Mouse (Mus musculus) myocyte (in vitro differentiated cells): ENCODE data around the gene Tfdp1.

Experiments
- CEBPB ChIP-seq: IDR thresholded peaks from 2 replicates; pipeline ENCODE4 v1.6.1; 2011; ENCODE audit warnings: mild to moderate bottlenecking, moderate library complexity; ENCODE audit not compliant: poor library complexity, insufficient read depth, severe bottlenecking
- E2F4 ChIP-seq: IDR thresholded peaks from one replicate; pipeline ENCODE4 v1.6.1; 2011; ENCODE audit warnings: mild to moderate bottlenecking, control low read depth, moderate library complexity; ENCODE audit not compliant: insufficient read depth
- MYOD1 ChIP-seq, 3 experiments: IDR thresholded peaks; one replicate each; pipeline ENCODE4 v1.6.1; 2011; ENCODE audit warnings: control low read depth in 2 of 3, low read depth in 2 of 3, mild to moderate bottlenecking in 2 of 3, moderate library complexity in 1 of 3; ENCODE audit not compliant: insufficient read length in 2 of 3, control insufficient read depth in 1 of 3
- MYOG ChIP-seq, 3 experiments: IDR thresholded peaks; one replicate each; pipeline ENCODE4 v1.6.1; 2011; ENCODE audit warnings: control low read depth in 2 of 3, low read depth in 2 of 3, mild to moderate bottlenecking in 2 of 3; ENCODE audit not compliant: insufficient read length in 2 of 3, control insufficient read depth in 1 of 3, insufficient read depth in 1 of 3
- POLR2A ChIP-seq: IDR thresholded peaks from one replicate; pipeline ENCODE4 v1.6.1; 2011; ENCODE audit warnings: low read depth, mild to moderate bottlenecking, control low read depth, moderate library complexity; ENCODE audit not compliant: insufficient read length
- POLR2AphosphoS2 ChIP-seq: IDR thresholded peaks from one replicate; pipeline ENCODE4 v1.6.1; 2011; ENCODE audit warnings: low read depth, control low read depth; ENCODE audit not compliant: insufficient read length
- TCF12 ChIP-seq: IDR thresholded peaks from one replicate; pipeline ENCODE4 v1.6.1; 2011; ENCODE audit warnings: mild to moderate bottlenecking, control low read depth; ENCODE audit not compliant: poor library complexity, insufficient read depth, severe bottlenecking
- USF1 ChIP-seq: IDR thresholded peaks from one replicate; pipeline ENCODE4 v1.6.1; 2011; ENCODE audit warnings: low read depth, mild to moderate bottlenecking, control low read depth, moderate library complexity

DNA sequence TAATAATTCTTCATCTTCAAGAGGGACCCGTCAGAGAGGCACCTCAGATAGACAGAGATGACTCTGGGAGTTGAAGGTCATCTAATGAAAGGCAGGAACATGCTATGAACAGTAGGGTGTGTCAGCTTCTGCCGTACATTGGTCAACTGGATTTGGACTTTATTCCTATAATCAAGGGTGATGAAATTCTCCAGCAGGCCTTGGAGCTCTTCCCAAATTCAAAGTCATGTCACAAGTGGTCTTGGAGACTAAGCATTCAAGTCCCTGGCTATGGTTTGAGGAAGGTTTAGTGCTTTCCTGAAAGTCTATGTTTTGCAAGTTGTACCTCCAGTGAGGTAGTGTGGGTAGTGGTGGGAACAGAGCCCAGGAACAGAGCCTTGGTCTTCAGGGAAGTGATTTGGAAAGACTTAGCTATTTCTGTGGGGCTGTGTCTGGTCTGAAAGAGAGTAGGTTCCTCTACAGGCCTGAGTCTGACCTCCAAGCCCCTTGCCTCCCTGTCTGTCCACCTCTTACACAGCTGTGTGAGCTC, 80.6 kb downstream of the Tfdp1 start:
- no peak for TF ChIP-seq POLR2A
- no peak for TF ChIP-seq USF1
- TF ChIP-seq CEBPB, result no peak
- no peak for TF ChIP-seq TCF12
- no peak for TF ChIP-seq MYOD1 (IDR thresholded peaks at IDR 0.05; ENCODE audit: control insufficient read depth in 1 of 3, insufficient read length in 2 of 3, low read depth in 2 of 3)
- TF ChIP-seq E2F4, result no peak
- TF ChIP-seq POLR2AphosphoS2, result no peak
- TF ChIP-seq MYOG (IDR thresholded peaks at IDR 0.05; ENCODE audit: control insufficient read depth in 1 of 3, insufficient read depth in 1 of 3, insufficient read length in 2 of 3, low read depth in 2 of 3), result no peak
